In genomic region chr14:31954945-31955344, GRCm38 (mm10) we compare ENCODE assay signal across 8 mouse cellular contexts.
DNase-seq lines count a peak whose midpoint lies in the region; ATAC-seq lines count a peak whose summit lies in the region.

No protein-coding gene starts in this region.

- ATAC-seq in heart, embryonic 11.5 days (replicated peaks; ENCODE audit: insufficient number of reproducible peaks, low FRiP score, low TSS enrichment) = no peak; the same call in 1 of the 2 replicates
- ATAC-seq in intestine, embryonic 14.5 days (replicated peaks; ENCODE audit: low FRiP score, low TSS enrichment, low read depth) = 0 out of 2 replicates have a peak, but pooled peaks have one; percentile 47
- ATAC-seq in midbrain, embryonic 12.5 days (ENCODE audit: low FRiP score, low read depth) = 0 out of 2 replicates have a peak, but pooled peaks have one; percentile 47

- no peaks in the 10 kb centered on the region for H3K4me1 ChIP-seq in heart, embryonic 11.5 days (ENCODE audit: control insufficient read depth, insufficient read depth, low read length)
- H3K4me1 ChIP-seq in intestine, embryonic 14.5 days (replicated peaks; ENCODE audit: control insufficient read depth, insufficient read depth, low read length) = no peaks in the 10 kb centered on the region
- H3K4me1 ChIP-seq in midbrain, embryonic 12.5 days = no peaks in the 10 kb centered on the region

- H3K27ac ChIP-seq in heart, embryonic 11.5 days (ENCODE audit: low read depth, low read length) = no peak overlapping the region
- H3K27ac ChIP-seq in intestine, embryonic 14.5 days (ENCODE audit: low read depth) = no peak overlapping the region
- no peak overlapping the region for H3K27ac ChIP-seq in midbrain, embryonic 12.5 days (replicated peaks)

- no peak overlapping the region for H3K4me2 ChIP-seq in heart, embryonic 11.5 days
- no peak overlapping the region for H3K4me2 ChIP-seq in intestine, embryonic 14.5 days (ENCODE audit: low read length)
- H3K4me2 ChIP-seq in midbrain, embryonic 12.5 days (replicated peaks) = no peak overlapping the region

- H3K9me3 ChIP-seq in heart, embryonic 11.5 days (replicated peaks; ENCODE audit: control insufficient read depth, low read length) = no peaks in the 10 kb centered on the region
- H3K9me3 ChIP-seq in intestine, embryonic 14.5 days (ENCODE audit: control insufficient read depth, low read length) = no peaks in the 10 kb centered on the region
- H3K9me3 ChIP-seq in midbrain, embryonic 12.5 days = no peaks in the 10 kb centered on the region

- H3K9ac ChIP-seq in heart, embryonic 11.5 days (ENCODE audit: low read depth, low read length) = no peak overlapping the region
- H3K9ac ChIP-seq in intestine, embryonic 14.5 days (ENCODE audit: low read length) = no peak overlapping the region
- H3K9ac ChIP-seq in midbrain, embryonic 12.5 days (replicated peaks) = no peak overlapping the region

- intact Hi-C loops in left cerebral cortex, postnatal 10 days (cut with DNase I) = loop anchor here (1.0 to 5.0 kb wide), 2 partner anchors 77 to 122 kb away; no protein-coding TSS in a partner anchor

- no peaks in the 10 kb centered on the region for H3K27me3 ChIP-seq in heart, embryonic 11.5 days (ENCODE audit: control insufficient read depth, insufficient read depth, low read length)
- H3K27me3 ChIP-seq in intestine, embryonic 14.5 days (replicated peaks; ENCODE audit: control insufficient read depth, insufficient read depth, low read length) = no peaks in the 10 kb centered on the region
- H3K27me3 ChIP-seq in midbrain, embryonic 12.5 days = no peaks in the 10 kb centered on the region

- peak; percentile 96 for DNase-seq in heart, adult 11 months
- peak; percentile 84 for DNase-seq in cerebellum, adult 9-11 months
- peak; percentile 40 to 83 for DNase-seq in frontal cortex, postnatal 10 days (ENCODE audit: low spot score in 2 of 2)
- peak; percentile 87 for DNase-seq in intestine, embryonic 14.5 days (ENCODE audit: low spot score)
- peak; percentile 85 to 87 for DNase-seq in left cerebral cortex, postnatal 10 days (ENCODE audit: extremely low spot score in 1 of 2, low spot score in 2 of 2)
- DNase-seq in skeletal muscle tissue, adult 2 months (ENCODE audit: low read depth, low spot score) = peak; percentile 72

- WGBS in heart, embryonic 11.5 days (ENCODE audit: insufficient replicate concordance) = 4% methylated on average over 4 of the region's 4 CpGs
- 4% methylated on average over 4 of the region's 4 CpGs for WGBS in intestine, embryonic 14.5 days
- WGBS in midbrain, embryonic 12.5 days = 5% methylated on average over 4 of the region's 4 CpGs

- no peak overlapping the region for H3K4me3 ChIP-seq in heart, embryonic 11.5 days (ENCODE audit: low read depth, low read length)
- H3K4me3 ChIP-seq in intestine, embryonic 14.5 days (ENCODE audit: low read depth, low read length) = no peak overlapping the region
- no peak overlapping the region for H3K4me3 ChIP-seq in midbrain, embryonic 12.5 days

- no peaks in the 10 kb centered on the region for H3K36me3 ChIP-seq in heart, embryonic 11.5 days (ENCODE audit: control insufficient read depth, insufficient read depth, low read length)
- H3K36me3 ChIP-seq in intestine, embryonic 14.5 days (ENCODE audit: control insufficient read depth, insufficient read depth, low read length) = no peaks in the 10 kb centered on the region
- H3K36me3 ChIP-seq in midbrain, embryonic 12.5 days = no peaks in the 10 kb centered on the region
